Mouse (Mus musculus): ENCODE data around the gene Gpr183. TPM values are rescaled to one million over a fixed set of nuclear protein-coding genes. Genes with fewer than 3 reads are reported as not detected.

Gpr183 gene
- polyA plus RNA-seq, 1 experiment = 0.44 TPM

DNA sequence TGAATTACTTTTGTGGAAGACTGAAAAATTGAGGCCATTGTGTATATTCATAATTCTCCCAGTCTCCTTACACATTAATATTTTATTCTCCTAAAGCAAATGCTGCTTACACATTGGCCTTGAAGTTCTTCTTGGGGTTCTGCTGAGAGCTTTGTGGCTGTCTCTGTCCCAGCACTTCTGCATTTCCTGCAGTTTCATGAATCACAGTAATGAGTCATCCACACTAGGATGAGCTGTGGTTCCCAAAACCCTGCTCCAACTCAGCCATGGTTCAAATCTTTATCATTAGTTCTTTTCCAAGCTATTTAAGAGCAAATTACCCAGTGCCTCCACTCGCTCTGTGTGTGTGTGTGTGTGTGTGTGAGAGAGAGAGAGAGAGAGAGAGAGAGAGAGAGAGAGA is 22.3 kb upstream of the Gpr183 start:
- TF ChIP-seq POLR2A (IDR thresholded peaks at IDR 0.05; ENCODE audit: borderline replicate concordance, extremely low read depth, insufficient read depth, insufficient read length, poor library complexity, severe bottlenecking) = no peak
- DNase-seq (ENCODE audit: low read depth) = no peak

DNA sequence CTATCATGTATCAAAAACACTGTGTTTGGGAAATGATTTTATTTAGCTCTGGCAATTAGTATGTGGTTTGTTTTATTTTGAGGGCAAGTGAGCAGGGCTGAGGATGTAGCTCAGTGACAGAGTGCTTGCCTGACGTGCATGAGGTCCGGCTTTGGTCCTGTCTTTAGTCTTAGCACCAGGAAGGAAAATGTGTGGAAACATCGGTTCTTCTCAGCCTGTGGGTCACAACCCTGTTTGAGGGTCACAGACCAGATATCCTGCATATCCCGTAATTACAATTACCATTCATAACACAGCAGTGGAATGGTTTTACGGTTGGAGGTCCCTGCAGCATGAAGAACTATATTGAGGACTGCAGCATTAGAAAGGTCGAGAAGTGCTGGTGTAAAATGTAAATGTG is 21.0 kb upstream of the Gpr183 start:
- DNase-seq (ENCODE audit: low read depth) = no peak
- TF ChIP-seq CTCF (IDR thresholded peaks at IDR 0.05; ENCODE audit: borderline replicate concordance, extremely low read depth, insufficient read depth, insufficient read length) (no peak), POLR2A (IDR thresholded peaks at IDR 0.05; ENCODE audit: borderline replicate concordance, extremely low read depth, insufficient read depth, insufficient read length, poor library complexity, severe bottlenecking) (no peak)

DNA sequence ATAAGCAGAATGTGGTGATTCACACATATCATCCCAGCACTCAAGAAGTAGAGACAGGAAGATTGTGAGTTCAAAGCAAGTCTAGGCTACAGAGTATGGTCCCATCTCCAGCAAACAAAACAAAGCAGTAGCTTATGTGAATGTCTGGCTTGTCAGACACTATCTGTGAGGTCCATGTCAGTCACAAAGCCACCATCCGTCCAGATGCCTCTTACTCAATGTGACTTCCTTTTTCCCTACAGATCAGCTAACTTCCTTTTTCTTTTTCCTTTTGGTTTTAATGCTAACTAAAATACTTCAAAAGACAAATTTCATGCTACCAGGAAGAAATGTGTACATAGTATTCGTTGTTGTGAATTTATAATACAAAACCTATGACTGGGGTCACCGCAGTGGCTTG is 20.5 kb upstream of the Gpr183 start:
- DNase-seq (ENCODE audit: low read depth) = no peak
- TF ChIP-seq CTCF (IDR thresholded peaks at IDR 0.05; ENCODE audit: borderline replicate concordance, extremely low read depth, insufficient read depth, insufficient read length) (no peak), POLR2A (IDR thresholded peaks at IDR 0.05; ENCODE audit: borderline replicate concordance, extremely low read depth, insufficient read depth, insufficient read length, poor library complexity, severe bottlenecking) (no peak)

DNA sequence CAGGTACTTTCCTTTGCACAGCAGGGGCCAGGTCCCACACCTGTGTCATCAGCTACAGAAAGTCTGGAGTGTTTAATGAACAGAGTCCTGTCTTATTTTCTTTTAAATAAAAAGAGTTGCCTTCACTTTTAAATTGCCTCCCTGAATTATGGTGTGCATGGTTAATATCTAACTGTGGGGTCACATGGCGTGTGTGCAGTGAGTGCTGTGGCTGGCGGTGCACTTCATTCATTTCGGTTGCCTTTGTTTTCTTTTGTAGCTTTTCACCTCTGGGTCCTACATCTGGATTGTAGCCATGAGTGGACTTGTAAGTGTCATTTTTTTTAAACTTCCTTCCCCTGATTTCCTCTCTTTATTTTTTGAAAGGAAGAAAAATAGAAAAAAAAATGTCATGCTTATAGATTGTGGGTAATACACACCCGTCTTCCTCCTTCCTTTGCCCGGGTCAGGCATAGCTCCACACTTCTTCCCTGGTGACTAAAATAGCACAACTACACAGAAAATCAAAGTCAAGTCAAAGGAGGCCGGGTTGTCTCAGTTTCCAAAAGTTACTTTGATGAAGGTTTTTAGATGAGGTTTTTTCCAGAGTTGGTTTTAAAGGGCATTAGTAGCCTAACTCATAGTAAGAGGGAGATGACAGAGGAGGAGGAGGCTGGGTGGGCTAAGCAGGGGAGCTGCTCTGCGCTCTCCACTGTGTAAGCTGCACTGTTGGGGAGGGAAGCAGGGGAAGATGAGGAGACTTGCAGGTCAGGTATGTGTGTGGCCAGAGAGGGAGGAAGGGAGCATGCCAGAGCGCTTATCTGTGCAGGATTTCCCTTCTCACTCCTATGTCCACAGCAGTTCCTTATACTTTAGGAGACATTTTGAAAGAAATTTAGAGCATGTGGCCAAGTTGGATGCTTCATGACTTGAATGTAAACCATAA is 18.3 kb upstream of the Gpr183 start:
- DNase-seq (ENCODE audit: low read depth) = no peak
- TF ChIP-seq CTCF (IDR thresholded peaks at IDR 0.05; ENCODE audit: borderline replicate concordance, extremely low read depth, insufficient read depth, insufficient read length) (no peak), POLR2A (IDR thresholded peaks at IDR 0.05; ENCODE audit: borderline replicate concordance, extremely low read depth, insufficient read depth, insufficient read length, poor library complexity, severe bottlenecking) (no peak)

DNA sequence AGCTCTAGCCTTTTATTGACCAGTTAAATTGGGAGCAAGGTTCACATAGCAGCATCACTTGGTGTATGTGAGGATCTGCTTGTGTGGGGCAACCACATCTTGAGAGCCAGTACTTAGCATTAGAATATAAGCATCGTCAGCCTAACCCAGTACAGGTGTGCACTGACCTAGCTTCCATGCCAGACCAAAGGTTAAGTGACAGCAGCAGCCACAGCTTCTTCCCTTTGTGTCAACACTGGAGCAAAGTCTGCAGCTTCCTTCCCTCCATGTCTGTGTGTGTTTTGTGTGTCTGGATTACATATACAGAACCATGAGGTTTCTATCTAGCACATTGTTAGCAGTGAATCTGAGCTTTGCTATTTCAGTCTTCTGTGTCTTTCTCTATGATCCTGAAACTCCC is 16.5 kb upstream of the Gpr183 start:
- no peak for DNase-seq (ENCODE audit: low read depth)

DNA sequence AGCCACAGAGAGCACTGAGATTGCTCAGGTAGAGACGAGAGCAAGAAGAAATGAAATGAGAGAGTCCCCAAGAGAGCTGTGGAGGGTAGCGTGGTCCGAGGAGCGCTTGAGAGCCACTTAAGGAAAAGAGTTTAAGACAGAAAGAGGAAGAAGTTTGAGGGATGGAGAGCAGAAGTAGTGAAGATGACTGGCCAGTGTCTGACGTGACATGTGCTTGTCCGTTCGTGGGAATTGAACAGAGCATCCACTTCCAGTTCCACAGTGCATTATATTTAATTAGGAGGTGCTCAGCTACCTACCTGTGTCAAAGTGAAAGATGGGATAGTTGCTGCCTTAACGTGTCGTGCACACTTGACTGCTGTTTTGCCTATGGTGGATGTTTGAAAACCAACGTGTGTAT is 8.1 kb upstream of the Gpr183 start:
- DNase-seq (ENCODE audit: low read depth) = no peak
- no peak for TF ChIP-seq POLR2A (IDR thresholded peaks at IDR 0.05; ENCODE audit: borderline replicate concordance, extremely low read depth, insufficient read depth, insufficient read length, poor library complexity, severe bottlenecking)
- TF ChIP-seq CTCF (IDR thresholded peaks at IDR 0.05; ENCODE audit: borderline replicate concordance, extremely low read depth, insufficient read depth, insufficient read length) = no peak

More for the DNA sequence above, 16.5 kb upstream of the Gpr183 start:
- TF ChIP-seq POLR2A (IDR thresholded peaks at IDR 0.05; ENCODE audit: borderline replicate concordance, extremely low read depth, insufficient read depth, insufficient read length, poor library complexity, severe bottlenecking) (no peak), CTCF (IDR thresholded peaks at IDR 0.05; ENCODE audit: borderline replicate concordance, extremely low read depth, insufficient read depth, insufficient read length) (no peak)

DNA sequence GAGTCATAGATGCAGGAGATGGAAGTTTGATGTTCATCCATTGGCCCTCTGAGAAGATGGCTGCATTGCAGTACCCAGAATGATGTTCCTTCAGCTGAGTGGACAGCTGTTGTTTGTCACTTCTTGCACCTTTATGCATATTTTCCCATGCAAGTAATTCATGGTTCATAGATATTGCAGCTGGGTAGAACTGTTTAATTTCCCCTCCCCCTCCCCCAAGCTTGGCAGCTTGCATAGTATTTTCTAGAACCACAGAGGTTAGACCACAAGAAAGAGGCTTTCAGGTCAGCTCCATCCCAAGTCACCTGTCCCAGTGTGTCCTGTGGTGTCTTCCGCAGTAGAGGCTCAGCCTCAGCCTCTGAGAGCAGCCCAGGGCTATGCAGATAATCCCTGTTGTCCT is 5.4 kb upstream of the Gpr183 start:
- TF ChIP-seq POLR2A (IDR thresholded peaks at IDR 0.05; ENCODE audit: borderline replicate concordance, extremely low read depth, insufficient read depth, insufficient read length, poor library complexity, severe bottlenecking) = no peak
- no peak for TF ChIP-seq CTCF (IDR thresholded peaks at IDR 0.05; ENCODE audit: borderline replicate concordance, extremely low read depth, insufficient read depth, insufficient read length)
- no peak for DNase-seq (ENCODE audit: low read depth)

DNA sequence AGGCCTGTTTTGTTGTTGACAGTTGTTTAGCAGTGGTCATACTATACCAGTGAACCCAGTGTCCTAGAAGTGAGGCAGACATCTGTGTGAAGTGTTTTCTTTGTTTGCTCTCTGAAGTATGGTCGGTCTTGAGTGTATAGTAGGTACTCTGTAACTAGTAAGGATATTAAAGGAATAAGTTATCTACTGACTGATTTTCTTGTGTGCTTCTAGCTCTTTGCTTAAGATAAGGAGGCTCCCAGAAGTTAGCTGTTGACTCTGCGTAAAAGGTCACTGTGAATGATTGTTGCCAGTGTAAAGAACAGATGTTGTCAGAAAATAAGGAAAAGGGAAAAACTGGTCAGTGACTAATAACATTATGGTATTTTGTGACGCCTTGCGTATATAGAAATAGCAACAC is 2.1 kb upstream of the Gpr183 start:
- no peak for TF ChIP-seq POLR2A (IDR thresholded peaks at IDR 0.05; ENCODE audit: borderline replicate concordance, extremely low read depth, insufficient read depth, insufficient read length, poor library complexity, severe bottlenecking)
- TF ChIP-seq CTCF (IDR thresholded peaks at IDR 0.05; ENCODE audit: borderline replicate concordance, extremely low read depth, insufficient read depth, insufficient read length) = no peak

DNA sequence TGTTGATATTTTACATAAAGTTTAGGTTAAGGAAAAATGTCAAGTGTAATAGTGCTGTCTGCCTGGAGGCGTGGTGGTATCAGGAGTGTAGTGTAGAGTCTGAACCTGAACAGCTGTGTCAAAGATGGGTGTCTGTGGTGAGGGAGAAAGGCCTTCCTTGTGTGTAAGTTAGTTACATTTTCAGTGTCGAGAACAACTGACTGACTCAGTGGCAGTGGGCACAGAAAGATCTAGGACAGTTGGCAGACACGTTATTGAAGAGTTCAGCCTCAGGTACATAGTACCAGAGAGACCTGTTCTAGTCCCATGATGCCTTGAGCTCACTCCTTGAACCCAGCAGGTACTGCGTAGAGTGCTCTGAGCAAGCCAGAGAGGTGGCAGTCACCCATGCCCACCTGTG is 466 bp upstream of the Gpr183 start:
- TF ChIP-seq CTCF (IDR thresholded peaks at IDR 0.05; ENCODE audit: borderline replicate concordance, extremely low read depth, insufficient read depth, insufficient read length) = no peak
- no peak for TF ChIP-seq POLR2A (IDR thresholded peaks at IDR 0.05; ENCODE audit: borderline replicate concordance, extremely low read depth, insufficient read depth, insufficient read length, poor library complexity, severe bottlenecking)
- DNase-seq (ENCODE audit: low read depth) = no peak

More for the DNA sequence above, 2.1 kb upstream of the Gpr183 start:
- DNase-seq (ENCODE audit: low read depth) = no peak

DNA sequence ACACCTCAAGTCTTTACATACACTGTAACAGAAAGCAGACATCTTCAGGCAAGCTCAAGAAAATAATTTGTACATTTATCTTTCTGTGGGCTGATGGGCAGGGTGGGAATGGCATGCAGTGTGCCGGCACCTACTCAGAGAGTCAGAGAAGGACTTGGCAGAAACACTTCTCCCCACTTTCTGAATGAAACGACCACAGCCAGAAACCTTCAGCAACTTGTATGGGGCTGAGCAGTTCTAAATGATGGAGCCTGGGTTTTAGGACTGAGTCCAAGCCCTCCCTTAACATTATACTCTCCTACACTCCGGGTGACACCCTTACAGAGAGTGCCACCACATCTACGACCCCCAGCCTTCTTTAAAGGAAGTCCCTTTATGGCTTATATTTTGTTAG is 1.1 kb downstream of the Gpr183 start:
- DNase-seq (ENCODE audit: low read depth) = peak; percentile 69
- TF ChIP-seq POLR2A (IDR thresholded peaks at IDR 0.05; ENCODE audit: borderline replicate concordance, extremely low read depth, insufficient read depth, insufficient read length, poor library complexity, severe bottlenecking) (no peak), CTCF (IDR thresholded peaks at IDR 0.05; ENCODE audit: borderline replicate concordance, extremely low read depth, insufficient read depth, insufficient read length) (no peak)

DNA sequence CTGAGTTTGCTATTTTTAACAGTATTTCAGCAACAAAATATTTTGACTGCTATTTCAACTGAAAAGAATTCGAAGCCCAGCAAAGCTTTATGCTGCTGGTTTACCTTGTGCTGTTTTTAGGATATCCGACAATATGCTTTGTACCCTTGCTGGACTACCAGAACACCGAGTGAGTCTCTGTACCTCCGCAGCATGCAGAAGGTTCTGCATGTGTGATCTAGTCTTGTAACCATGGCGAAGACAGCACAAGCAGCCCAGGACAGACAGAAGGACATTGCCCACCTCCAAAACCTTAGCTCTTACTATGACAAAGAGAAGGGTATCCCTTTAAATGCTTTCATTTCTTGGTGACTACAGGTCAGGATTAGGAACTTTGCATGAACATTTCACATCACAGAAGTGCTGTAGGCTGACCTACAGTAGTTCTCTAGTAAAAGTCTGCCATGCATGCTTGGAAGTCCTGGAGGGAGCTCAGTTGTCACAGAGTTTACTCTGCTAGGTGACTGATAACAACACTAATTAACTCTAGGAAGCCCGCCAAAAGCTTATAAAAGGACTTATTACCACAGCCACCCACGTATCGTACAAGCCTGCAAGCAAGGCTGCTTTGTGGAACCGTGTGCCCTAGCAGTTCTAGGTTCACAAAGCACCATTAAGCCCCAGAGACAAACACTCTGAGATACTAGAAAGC is 1.6 kb downstream of the Gpr183 start:
- peak; percentile 82 for DNase-seq (ENCODE audit: low read depth)
- TF ChIP-seq CTCF (IDR thresholded peaks at IDR 0.05; ENCODE audit: borderline replicate concordance, extremely low read depth, insufficient read depth, insufficient read length) (no peak), POLR2A (IDR thresholded peaks at IDR 0.05; ENCODE audit: borderline replicate concordance, extremely low read depth, insufficient read depth, insufficient read length, poor library complexity, severe bottlenecking) (no peak)

All from brain, embryonic 14.5 days (tissue).